Mouse (Mus musculus) MEL (cell line): ENCODE measurements around the gene Tmem126b. TPM values are rescaled to one million over a fixed set of nuclear protein-coding genes. Genes with fewer than 3 reads are reported as not detected.

Experiments used
- DNase-seq: peaks from one replicate; pipeline ENCODE4 v3.0.0; 2011; ENCODE audit warnings: low read depth, low spot score
- H3K27ac ChIP-seq: 2 replicates; pipeline ENCODE4 v1.5.1; 2012; ENCODE audit warnings: low read depth, mild to moderate bottlenecking, control low read depth, low read length, moderate library complexity; ENCODE audit not compliant: control insufficient read depth
- H3K27me3 ChIP-seq, 2 experiments: fragments of 150-350 bp in 1 of 2; sonication (generic) in 1 of 2; 2 replicates each; pipeline ENCODE4 v1.6.1; 2012; ENCODE audit warnings: low read length in 2 of 2, mild to moderate bottlenecking in 2 of 2, improper control_type of control experiment in 1 of 2, moderate library complexity in 1 of 2; ENCODE audit not compliant: insufficient read depth in 2 of 2, control insufficient read depth in 1 of 2
- H3K36me3 ChIP-seq, 2 experiments: 2 replicates each; pipeline ENCODE4 v1.6.1; 2012 to 2014; ENCODE audit warnings: low read length in 2 of 2, improper control_type of control experiment in 1 of 2, inconsistent platforms in 1 of 2, mild to moderate bottlenecking in 1 of 2; ENCODE audit not compliant: insufficient read depth in 2 of 2, control insufficient read depth in 1 of 2
- H3K4me1 ChIP-seq, 2 experiments: fragments of 150-350 bp in 1 of 2; sonication (generic) in 1 of 2; 2 replicates each; pipeline ENCODE4 v1.6.1; 2012; ENCODE audit warnings: low read length in 2 of 2, improper control_type of control experiment in 1 of 2, mild to moderate bottlenecking in 1 of 2; ENCODE audit not compliant: insufficient read depth in 2 of 2, control insufficient read depth in 1 of 2
- H3K4me3 ChIP-seq, 2 experiments: fragments of 150-350 bp in 1 of 2; sonication (generic) in 1 of 2; 2 replicates each; pipeline ENCODE4 v1.5.1; 2012; ENCODE audit warnings: low read depth in 2 of 2, low read length in 2 of 2, mild to moderate bottlenecking in 2 of 2, moderate library complexity in 2 of 2, control low read depth in 1 of 2, improper control_type of control experiment in 1 of 2; ENCODE audit not compliant: control insufficient read depth in 1 of 2, insufficient read depth in 1 of 2
- H3K79me2 ChIP-seq: 2 replicates; pipeline ENCODE4 v1.6.1; 2012; ENCODE audit warnings: mild to moderate bottlenecking, low read length, moderate library complexity; ENCODE audit not compliant: control insufficient read depth, poor library complexity, insufficient read depth
- H3K9ac ChIP-seq: 2 replicates; pipeline ENCODE4 v1.6.1; 2012; ENCODE audit warnings: low read depth, mild to moderate bottlenecking, control low read depth, low read length, moderate library complexity; ENCODE audit not compliant: control insufficient read depth, poor library complexity, severe bottlenecking
- H3K9me3 ChIP-seq: fragments of 150-350 bp; sonication (generic); replicated peaks from 2 replicates; pipeline ENCODE4 v1.6.1; 2012; ENCODE audit warnings: mild to moderate bottlenecking, low read length, improper control_type of control experiment, moderate library complexity; ENCODE audit not compliant: insufficient read depth
- CTCF ChIP-seq, 3 experiments: IDR thresholded peaks in 2 of 3; conservative IDR thresholded peaks in 1 of 3; 2 replicates each; pipeline ENCODE4 v1.5.1; 2011 to 2012; ENCODE audit warnings: low read length in 3 of 3, low read depth in 2 of 3, mild to moderate bottlenecking in 2 of 3, improper control_type of control experiment in 1 of 3, inconsistent platforms in 1 of 3, mixed read lengths in 1 of 3, moderate library complexity in 1 of 3; ENCODE audit not compliant: control insufficient read depth in 1 of 3, insufficient read depth in 1 of 3, poor library complexity in 1 of 3, severe bottlenecking in 1 of 3
- E2F4 ChIP-seq: IDR thresholded peaks from 2 replicates; pipeline ENCODE4 v1.6.1; 2011; ENCODE audit warnings: low read depth, low read length, improper control_type of control experiment, borderline replicate concordance
- ELF1 ChIP-seq: IDR thresholded peaks from 2 replicates; pipeline ENCODE4 v1.6.1; 2014; ENCODE audit warnings: low read depth, mild to moderate bottlenecking, inconsistent platforms, low read length, improper control_type of control experiment, moderate library complexity
- ETS1 ChIP-seq: IDR thresholded peaks from 2 replicates; pipeline ENCODE4 v1.6.1; 2012; ENCODE audit warnings: low read depth, mild to moderate bottlenecking, inconsistent platforms, low read length, improper control_type of control experiment, moderate library complexity
- GABPA ChIP-seq: IDR thresholded peaks from 2 replicates; pipeline ENCODE4 v1.6.1; 2012; ENCODE audit warnings: low read depth, mild to moderate bottlenecking, inconsistent platforms, low read length, improper control_type of control experiment, moderate library complexity
- GATA1 ChIP-seq: IDR thresholded peaks from 2 replicates; pipeline ENCODE4 v1.6.1; 2011; ENCODE audit warnings: low read depth, low read length, improper control_type of control experiment
- MAFK ChIP-seq: IDR thresholded peaks from 2 replicates; pipeline ENCODE4 v1.6.1; 2011; ENCODE audit warnings: low read depth, mild to moderate bottlenecking, low read length, improper control_type of control experiment, borderline replicate concordance
- MAZ ChIP-seq: IDR thresholded peaks from 2 replicates; pipeline ENCODE4 v1.6.1; 2012; ENCODE audit warnings: low read depth, mild to moderate bottlenecking, inconsistent platforms, low read length, improper control_type of control experiment
- MEF2A ChIP-seq: IDR thresholded peaks from 2 replicates; pipeline ENCODE4 v1.6.1; 2014; ENCODE audit warnings: low read depth, mild to moderate bottlenecking, inconsistent platforms, low read length, improper control_type of control experiment; ENCODE audit not compliant: poor library complexity, insufficient replicate concordance, severe bottlenecking; ENCODE audit errors: extremely low read depth
- MXI1 ChIP-seq: IDR thresholded peaks from 2 replicates; pipeline ENCODE4 v1.6.1; 2011; ENCODE audit warnings: mild to moderate bottlenecking, low read depth, low read length, improper control_type of control experiment
- MYB ChIP-seq: IDR thresholded peaks from 2 replicates; pipeline ENCODE4 v1.6.1; 2011; ENCODE audit warnings: mild to moderate bottlenecking, low read depth, low read length, improper control_type of control experiment
- MYC ChIP-seq: IDR thresholded peaks from 2 replicates; pipeline ENCODE4 v1.6.1; 2011; ENCODE audit warnings: low read depth, mild to moderate bottlenecking, low read length, improper control_type of control experiment, moderate library complexity
- POLR2A ChIP-seq, 2 experiments: IDR thresholded peaks; 2 replicates each; pipeline ENCODE4 v1.6.1; 2011 to 2012; ENCODE audit warnings: low read length in 2 of 2, mild to moderate bottlenecking in 2 of 2, control low read depth in 1 of 2, improper control_type of control experiment in 1 of 2, low read depth in 1 of 2, moderate library complexity in 1 of 2; ENCODE audit not compliant: control insufficient read depth in 1 of 2, insufficient read depth in 1 of 2, poor library complexity in 1 of 2
- POLR2AphosphoS2 ChIP-seq: IDR thresholded peaks from 2 replicates; pipeline ENCODE4 v1.6.1; 2011; ENCODE audit warnings: low read length, improper control_type of control experiment
- RAD21 ChIP-seq: IDR thresholded peaks from 2 replicates; pipeline ENCODE4 v1.6.1; 2011; ENCODE audit warnings: mild to moderate bottlenecking, low read depth, low read length, improper control_type of control experiment
- RCOR1 ChIP-seq: IDR thresholded peaks from 2 replicates; pipeline ENCODE4 v1.6.1; 2012; ENCODE audit warnings: low read depth, mild to moderate bottlenecking, inconsistent platforms, low read length, improper control_type of control experiment
- SIN3A ChIP-seq: IDR thresholded peaks from 2 replicates; pipeline ENCODE4 v1.6.1; 2012; ENCODE audit warnings: low read length, improper control_type of control experiment, inconsistent platforms
- UBTF ChIP-seq: IDR thresholded peaks from 2 replicates; pipeline ENCODE4 v1.6.1; 2012; ENCODE audit warnings: low read depth, mild to moderate bottlenecking, inconsistent platforms, low read length, improper control_type of control experiment, moderate library complexity, borderline replicate concordance; ENCODE audit not compliant: insufficient read depth
- USF2 ChIP-seq, 2 experiments: IDR thresholded peaks; 2 replicates each; pipeline ENCODE4 v1.6.1; 2011 to 2012; ENCODE audit warnings: improper control_type of control experiment in 2 of 2, low read length in 2 of 2, borderline replicate concordance in 1 of 2, inconsistent platforms in 1 of 2, low read depth in 1 of 2, mild to moderate bottlenecking in 1 of 2; ENCODE audit not compliant: insufficient read depth in 1 of 2
- ZMIZ1 ChIP-seq: IDR thresholded peaks from 2 replicates; pipeline ENCODE4 v1.6.1; 2012; ENCODE audit warnings: low read depth, mild to moderate bottlenecking, inconsistent platforms, low read length, improper control_type of control experiment, moderate library complexity
- polyA plus RNA-seq, 2 experiments: library from polyadenylated mRNA; stranded (reverse) in 1 of 2; unstranded in 1 of 2; fragments of >175 nt in 1 of 2; fragments of >200 nt in 1 of 2; gene quantifications; 2 replicates each; pipeline versions ENCODE4 v1.2.1 to v1.2.4; 2012; ENCODE audit warnings: low replicate concordance in 2 of 2, low read depth in 1 of 2; ENCODE audit not compliant: insufficient read length in 2 of 2, insufficient read depth in 1 of 2, missing spikeins in 1 of 2
- total RNA-seq: library from RNA; depleted of rRNA; stranded (reverse); fragments of 300-350 nt; gene quantifications from 2 replicates; pipeline ENCODE4 v1.2.3, GENCODE M21; 2012

Tmem126b gene
- total and polyA plus RNA-seq, 3 experiments = 7.9 to 8.1 TPM; not detected in 1

GRCm38 (mm10) chr7:90456149-90456844, 19.5 kb downstream of the Tmem126b start:
- peaks cover 2 to 3% of the 10 kb centered on the region in 2 experiments; a peak in 3 of 4 replicates for H3K4me1 ChIP-seq
- peak; percentile 61 for DNase-seq
- TF ChIP-seq POLR2A (IDR thresholded peaks at IDR 0.05; ENCODE audit: control insufficient read depth in 1 of 2, insufficient read depth in 1 of 2, low read depth in 1 of 2, low read length in 2 of 2, poor library complexity in 1 of 2) = peak in 1 of 2 experiments; percentile 39; a peak in 1 of 4 replicates
- peak; percentile 10; the same call in 1 of the 2 replicates for TF ChIP-seq MYC
- TF ChIP-seq MYB = 0 out of 2 replicates have a peak, but pooled peaks have one; percentile 29
- peak; percentile 36 for TF ChIP-seq RCOR1
- TF ChIP-seq SIN3A = no peak; the same call in 1 of the 2 replicates
- TF ChIP-seq MAFK = peak; percentile 66; the same call in 1 of the 2 replicates
- no peak for TF ChIP-seq GATA1
- TF ChIP-seq POLR2AphosphoS2 = peak; percentile 77
- TF ChIP-seq, all 39 proteins: peak for 6
- H3K36me3 ChIP-seq = peaks cover 4 to 19% of the 10 kb centered on the region in 2 experiments
- H3K27ac ChIP-seq = peak overlapping the region; percentile 58; the same call in 1 of the 2 replicates
- H3K9ac ChIP-seq = peak overlapping the region; percentile 79
- no peaks in the 10 kb centered on the region for H3K9me3 ChIP-seq
- H3K27me3 ChIP-seq = no peaks in the 10 kb centered on the region
- peak overlapping the region; percentile 62 to 78 for H3K4me3 ChIP-seq
- peaks cover 3% of the 10 kb centered on the region; the same call in 1 of the 2 replicates for H3K79me2 ChIP-seq

- peak; percentile 56 for DNase-seq
- H3K79me2 ChIP-seq = peaks cover 36% of the 10 kb centered on the region
Observed at GRCm38 (mm10) chr7:90444206-90444605, 31.6 kb downstream of the Tmem126b start.

GRCm38 (mm10) chr7:90443101-90444091, 32.4 kb downstream of the Tmem126b start:
- peak; percentile 60 for DNase-seq
- peaks cover 4 to 5% of the 10 kb centered on the region in 2 experiments; a peak in 3 of 4 replicates for H3K4me1 ChIP-seq
- peaks cover 19 to 22% of the 10 kb centered on the region in 2 experiments for H3K36me3 ChIP-seq
- peak overlapping the region; percentile 99 for H3K9ac ChIP-seq
- TF ChIP-seq ETS1 (no peak), ZMIZ1 (0 out of 2 replicates have a peak, but pooled peaks have one; percentile 24), CTCF (IDR thresholded peaks at IDR 0.05 in 2 of 3, conservative IDR thresholded peaks at IDR 0.05 in 1 of 3; ENCODE audit: control insufficient read depth in 1 of 3, insufficient read depth in 1 of 3, low read depth in 2 of 3, low read length in 3 of 3, poor library complexity in 1 of 3, severe bottlenecking in 1 of 3) (peak in 1 of 3 experiments; percentile 30; a peak in 1 of 6 replicates), E2F4 (no peak), POLR2A (IDR thresholded peaks at IDR 0.05; ENCODE audit: control insufficient read depth in 1 of 2, insufficient read depth in 1 of 2, low read depth in 1 of 2, low read length in 2 of 2, poor library complexity in 1 of 2) (peak in 1 of 2 experiments; percentile 64; a peak in 1 of 4 replicates), UBTF (peak; percentile 43; the same call in 1 of the 2 replicates), USF2 (IDR thresholded peaks at IDR 0.05; ENCODE audit: borderline replicate concordance in 1 of 2, insufficient read depth in 1 of 2, low read depth in 1 of 2, low read length in 2 of 2) (no peak), MXI1 (peak; percentile 62), ELF1 (no peak)
- no peaks in the 10 kb centered on the region for H3K9me3 ChIP-seq
- H3K4me3 ChIP-seq = peak overlapping the region; percentile 95 to 100
- peaks cover 34% of the 10 kb centered on the region for H3K79me2 ChIP-seq
- H3K27me3 ChIP-seq = no peaks in the 10 kb centered on the region
- H3K27ac ChIP-seq = peak overlapping the region; percentile 59

More at GRCm38 (mm10) chr7:90444206-90444605, 31.6 kb downstream of the Tmem126b start:
- Histone ChIP-seq H3K27ac (peak overlapping the region; percentile 40; the same call in 1 of the 2 replicates), H3K9me3 (no peaks in the 10 kb centered on the region), H3K27me3 (no peaks in the 10 kb centered on the region), H3K4me3 (peak overlapping the region; percentile 95 to 100), H3K9ac (peak overlapping the region; percentile 99), H3K4me1 (peaks cover 4 to 5% of the 10 kb centered on the region in 2 experiments; a peak in 3 of 4 replicates)
- TF ChIP-seq GABPA = no peak
- no peak for TF ChIP-seq MAZ
- no peak for TF ChIP-seq MEF2A
- peak; percentile 13; the same call in 1 of the 2 replicates for TF ChIP-seq MXI1
- TF ChIP-seq RAD21 = no peak
- TF ChIP-seq, all 39 proteins: peak for 1
- H3K36me3 ChIP-seq = peaks cover 23% of the 10 kb centered on the region in 2 experiments
